Mouse (Mus musculus): ENCODE data around the gene Thop1.
A peak's percentile ranks its signal among the peaks of the same experiment; 100 is the strongest.
"Not testable (repeated sequence)": the region's sequence is repeated elsewhere in the genome, so short reads cannot be mapped to it uniquely, and the experiment has no call there.

Thop1 gene

GRCm38 (mm10) chr10:81058896-81059295 lies 10.9 kb upstream of the Thop1 start:
- no peak for DNase-seq

- DNase-seq, result peak; percentile 96
These were observed 10.0 kb upstream of the Thop1 start, which contains the start of gene Sgta for GRCm38 (mm10) chr10:81059603-81060543. TSS of gene Sgta (minus strand) at chr10:81060181.

GRCm38 (mm10) chr10:81062710-81063109 lies 7.1 kb upstream of the Thop1 start:
- DNase-seq, result no peak

- not testable (repeated sequence) for DNase-seq
These were observed 5.3 kb upstream of the Thop1 start for GRCm38 (mm10) chr10:81064519-81064918.

- no peak for DNase-seq
These were observed 1.1 kb upstream of the Thop1 start for GRCm38 (mm10) chr10:81068706-81069105.

GRCm38 (mm10) chr10:81072290-81072689 lies 2.5 kb downstream of the Thop1 start:
- no peak for DNase-seq

GRCm38 (mm10) chr10:81073464-81073863 lies 3.6 kb downstream of the Thop1 start:
- DNase-seq, result no peak

- DNase-seq, result no peak
These were observed 5.9 kb downstream of the Thop1 start for GRCm38 (mm10) chr10:81075734-81076133.

- DNase-seq, result no peak
These were observed 6.5 kb downstream of the Thop1 start for GRCm38 (mm10) chr10:81076356-81076755.

GRCm38 (mm10) chr10:81077916-81078315 lies 8.1 kb downstream of the Thop1 start:
- DNase-seq, result no peak

GRCm38 (mm10) chr10:81080008-81080655 lies 10.3 kb downstream of the Thop1 start:
- no peak for DNase-seq

- DNase-seq, result peak; percentile 41 to 81
These were observed 12.5 kb downstream of the Thop1 start for GRCm38 (mm10) chr10:81082168-81082960.

- DNase-seq, result peak in 1 of 2 experiments; percentile 46
These were observed 17.2 kb downstream of the Thop1 start for GRCm38 (mm10) chr10:81087021-81087420.

GRCm38 (mm10) chr10:81089216-81089615 lies 19.4 kb downstream of the Thop1 start:
- DNase-seq, result no peak

GRCm38 (mm10) chr10:81090621-81091020 lies 20.8 kb downstream of the Thop1 start:
- DNase-seq, result no peak

- DNase-seq, result no peak
These were observed 22.8 kb downstream of the Thop1 start for GRCm38 (mm10) chr10:81092465-81093250.

GRCm38 (mm10) chr10:81094931-81095678 lies 25.3 kb downstream of the Thop1 start:
- DNase-seq, result no peak

GRCm38 (mm10) chr10:81105565-81106112 lies 35.8 kb downstream of the Thop1 start, which contains the start of gene Map2k2:
TSS of gene Map2k2 (plus strand) at chr10:81105915.
- peak; percentile 95 to 96 for DNase-seq

GRCm38 (mm10) chr10:81106113-81106721 lies 36.4 kb downstream of the Thop1 start:
- DNase-seq, result peak; percentile 78 to 86

GRCm38 (mm10) chr10:81112946-81113345 lies 43.1 kb downstream of the Thop1 start:
- no peak for DNase-seq

All from spleen, adult 18-20 months (tissue).